Mouse (Mus musculus): Measurements from ENCODE around the gene Gnaq. TPM values are rescaled to one million over a fixed set of nuclear protein-coding genes. Genes with fewer than 3 reads are reported as not detected.

The Gnaq gene
- polyA plus RNA-seq, 1 experiment = 56.2 TPM

- Histone ChIP-seq H3K4me3 (replicated peaks; ENCODE audit: insufficient read depth, low read depth, low read length) (peak overlapping the region; percentile 98), H3K27ac (ENCODE audit: insufficient read depth, low read length) (peak overlapping the region; percentile 92), H3K27me3 (ENCODE audit: control insufficient read depth, insufficient read depth, low read length) (no peaks in the 10 kb centered on the region), H3K4me1 (ENCODE audit: control insufficient read depth, insufficient read depth, low read length) (peaks cover 13% of the 10 kb centered on the region)
- peak; percentile 78 to 83 for DNase-seq
- whole genome bisulfite sequencing = under 1% methylated on average over 132 of the region's 139 CpGs
- 0 out of 2 replicates have a peak, but pooled peaks have one; percentile 21 for TF ChIP-seq POLR2A (IDR thresholded peaks at IDR 0.05; ENCODE audit: borderline replicate concordance, insufficient read depth, low read length)
- TF ChIP-seq CTCF (IDR thresholded peaks at IDR 0.05; ENCODE audit: borderline replicate concordance, insufficient read depth, low read depth, low read length) = no peak
These were observed 462 bp downstream of the Gnaq start for GRCm38 (mm10) chr19:16132865-16133720.

DNA sequence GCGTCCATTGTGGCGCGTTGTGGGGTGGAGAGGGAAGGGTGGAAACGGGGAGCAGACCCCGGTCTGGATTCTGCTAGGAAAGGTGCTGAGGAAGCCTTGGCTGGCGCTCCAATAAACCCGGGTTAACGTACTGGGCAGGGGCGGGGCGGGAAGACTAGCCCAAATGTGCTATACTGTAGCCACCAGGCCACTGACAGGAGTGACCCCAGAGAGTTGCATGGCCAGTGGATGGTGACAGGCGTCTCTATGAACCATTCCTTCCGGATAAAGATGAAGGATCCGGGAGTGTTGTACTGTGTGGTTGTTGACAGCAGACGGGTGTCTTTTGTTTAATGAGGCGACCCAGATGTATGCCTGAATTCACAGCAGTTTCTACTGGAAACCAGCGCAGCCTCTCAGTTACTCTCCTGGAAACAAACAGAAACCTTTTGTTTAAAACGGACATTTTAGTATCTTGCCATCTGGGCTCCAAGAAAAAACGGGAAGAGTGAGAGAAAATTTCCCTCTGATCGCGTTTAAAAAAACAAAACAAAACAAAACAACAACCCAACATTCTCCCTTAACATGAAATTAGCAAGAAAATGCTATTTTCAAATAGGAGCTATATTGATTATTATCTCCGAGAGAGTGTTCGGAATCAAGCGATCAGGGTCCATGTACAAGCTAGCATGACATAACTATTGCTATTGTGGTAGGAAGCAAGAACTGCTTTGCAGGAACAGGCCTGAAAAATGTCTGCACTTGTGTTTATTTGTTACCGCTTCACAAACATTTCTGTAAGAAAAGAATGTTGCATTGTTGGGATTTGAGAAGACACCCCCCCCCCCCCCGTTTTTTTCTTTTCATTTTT is 1.3 kb downstream of the Gnaq start:
- DNase-seq = no peak
- H3K27ac ChIP-seq (ENCODE audit: insufficient read depth, low read length) = peak overlapping the region; percentile 92

GRCm38 (mm10) chr19:16138064-16138580 is 5.5 kb downstream of the Gnaq start:
- Histone ChIP-seq H3K27ac (ENCODE audit: insufficient read depth, low read length) (no peak overlapping the region), H3K27me3 (ENCODE audit: control insufficient read depth, insufficient read depth, low read length) (no peaks in the 10 kb centered on the region), H3K4me3 (replicated peaks; ENCODE audit: insufficient read depth, low read depth, low read length) (peak overlapping the region; percentile 46), H3K4me1 (ENCODE audit: control insufficient read depth, insufficient read depth, low read length) (peaks cover 29% of the 10 kb centered on the region)
- 50% methylated on average over 5 of the region's 5 CpGs for WGBS
- no peak for TF ChIP-seq CTCF (IDR thresholded peaks at IDR 0.05; ENCODE audit: borderline replicate concordance, insufficient read depth, low read depth, low read length)
- no peak for TF ChIP-seq POLR2A (IDR thresholded peaks at IDR 0.05; ENCODE audit: borderline replicate concordance, insufficient read depth, low read length)
- peak in 1 of 2 experiments; percentile 56 for DNase-seq

More for the DNA sequence above, 1.3 kb downstream of the Gnaq start:
- 5% methylated on average over 25 of the region's 25 CpGs for WGBS
- H3K4me3 ChIP-seq (replicated peaks; ENCODE audit: insufficient read depth, low read depth, low read length) = peak overlapping the region; percentile 98
- TF ChIP-seq POLR2A (IDR thresholded peaks at IDR 0.05; ENCODE audit: borderline replicate concordance, insufficient read depth, low read length) (0 out of 2 replicates have a peak, but pooled peaks have one; percentile 4), CTCF (IDR thresholded peaks at IDR 0.05; ENCODE audit: borderline replicate concordance, insufficient read depth, low read depth, low read length) (no peak)
- H3K4me1 ChIP-seq (ENCODE audit: control insufficient read depth, insufficient read depth, low read length) = peaks cover 20% of the 10 kb centered on the region
- no peaks in the 10 kb centered on the region for H3K27me3 ChIP-seq (ENCODE audit: control insufficient read depth, insufficient read depth, low read length)

- peaks cover 22% of the 10 kb centered on the region for H3K4me1 ChIP-seq (ENCODE audit: control insufficient read depth, insufficient read depth, low read length)
These were observed 8.1 kb downstream of the Gnaq start for GRCm38 (mm10) chr19:16140710-16141109.

DNA sequence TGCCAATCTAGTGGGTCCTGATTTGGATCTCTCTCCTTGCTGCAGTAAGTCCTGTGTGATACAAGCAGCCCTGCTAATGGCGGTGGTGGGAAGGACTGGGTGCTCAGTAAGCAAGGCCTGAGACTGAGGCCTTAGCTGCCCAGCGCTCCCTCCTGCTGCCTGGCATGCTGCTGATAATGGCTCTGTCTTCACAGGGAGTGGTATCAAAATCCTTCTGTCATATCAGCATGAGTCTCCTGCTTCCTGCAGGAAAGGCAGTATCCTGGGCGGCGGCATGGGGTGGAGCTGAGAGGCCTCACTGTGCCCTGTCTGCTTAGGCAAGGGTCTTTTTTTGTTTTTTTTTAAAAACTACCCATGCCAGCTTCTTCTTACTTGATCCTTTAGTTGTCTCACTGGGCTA is 9.2 kb downstream of the Gnaq start:
- no peak overlapping the region for H3K27ac ChIP-seq (ENCODE audit: insufficient read depth, low read length)
- no peaks in the 10 kb centered on the region for H3K27me3 ChIP-seq (ENCODE audit: control insufficient read depth, insufficient read depth, low read length)
- H3K4me3 ChIP-seq (replicated peaks; ENCODE audit: insufficient read depth, low read depth, low read length) = no peak overlapping the region
- WGBS = 25% methylated on average over 4 of the region's 4 CpGs
- TF ChIP-seq POLR2A (IDR thresholded peaks at IDR 0.05; ENCODE audit: borderline replicate concordance, insufficient read depth, low read length) (no peak), CTCF (IDR thresholded peaks at IDR 0.05; ENCODE audit: borderline replicate concordance, insufficient read depth, low read depth, low read length) (no peak)
- peak; percentile 31 to 34 for DNase-seq
- H3K4me1 ChIP-seq (ENCODE audit: control insufficient read depth, insufficient read depth, low read length) = peaks cover 22% of the 10 kb centered on the region

More at GRCm38 (mm10) chr19:16140710-16141109, 8.1 kb downstream of the Gnaq start:
- H3K4me3 ChIP-seq (replicated peaks; ENCODE audit: insufficient read depth, low read depth, low read length) = no peak overlapping the region
- no peaks in the 10 kb centered on the region for H3K27me3 ChIP-seq (ENCODE audit: control insufficient read depth, insufficient read depth, low read length)
- no peak overlapping the region for H3K27ac ChIP-seq (ENCODE audit: insufficient read depth, low read length)
- DNase-seq = no peak
- TF ChIP-seq POLR2A (IDR thresholded peaks at IDR 0.05; ENCODE audit: borderline replicate concordance, insufficient read depth, low read length) = no peak
- TF ChIP-seq CTCF (IDR thresholded peaks at IDR 0.05; ENCODE audit: borderline replicate concordance, insufficient read depth, low read depth, low read length) = no peak
- 78% methylated on average over 4 of the region's 4 CpGs for WGBS

GRCm38 (mm10) chr19:16142990-16143389 is 10.4 kb downstream of the Gnaq start:
- Histone ChIP-seq H3K27me3 (ENCODE audit: control insufficient read depth, insufficient read depth, low read length) (no peaks in the 10 kb centered on the region), H3K4me3 (replicated peaks; ENCODE audit: insufficient read depth, low read depth, low read length) (no peak overlapping the region), H3K4me1 (ENCODE audit: control insufficient read depth, insufficient read depth, low read length) (peaks cover 22% of the 10 kb centered on the region), H3K27ac (ENCODE audit: insufficient read depth, low read length) (no peak overlapping the region)
- DNase-seq = no peak
- TF ChIP-seq CTCF (IDR thresholded peaks at IDR 0.05; ENCODE audit: borderline replicate concordance, insufficient read depth, low read depth, low read length) (no peak), POLR2A (IDR thresholded peaks at IDR 0.05; ENCODE audit: borderline replicate concordance, insufficient read depth, low read length) (no peak)
- 91% methylated on average over 10 of the region's 10 CpGs for WGBS

DNA sequence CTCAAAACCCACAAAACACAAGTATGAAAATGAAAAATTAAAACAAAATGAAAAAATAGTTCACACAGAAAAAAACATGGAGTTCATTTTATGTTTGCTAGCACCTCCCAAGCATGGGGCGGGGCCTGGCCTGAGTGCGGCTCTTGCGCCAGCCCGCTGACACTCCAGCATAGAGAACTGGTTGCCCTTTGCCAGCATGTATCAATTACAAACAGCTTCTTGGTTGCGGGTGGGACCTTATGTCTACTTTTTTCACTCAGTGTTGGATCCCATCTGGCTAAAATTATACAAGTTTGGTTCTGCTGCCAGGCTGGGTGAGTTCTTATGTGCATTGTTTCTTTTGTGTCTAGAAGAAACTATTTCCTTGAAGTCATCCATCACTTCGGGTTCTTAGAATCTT is 14.8 kb downstream of the Gnaq start:
- WGBS = 80% methylated on average over 6 of the region's 6 CpGs
- peak in 1 of 2 experiments; percentile 6 for DNase-seq
- Histone ChIP-seq H3K27me3 (ENCODE audit: control insufficient read depth, insufficient read depth, low read length) (no peaks in the 10 kb centered on the region), H3K27ac (ENCODE audit: insufficient read depth, low read length) (no peak overlapping the region), H3K4me3 (replicated peaks; ENCODE audit: insufficient read depth, low read depth, low read length) (no peak overlapping the region), H3K4me1 (ENCODE audit: control insufficient read depth, insufficient read depth, low read length) (no peaks in the 10 kb centered on the region; the same call in 1 of the 2 replicates)
- TF ChIP-seq POLR2A (IDR thresholded peaks at IDR 0.05; ENCODE audit: borderline replicate concordance, insufficient read depth, low read length) (no peak), CTCF (IDR thresholded peaks at IDR 0.05; ENCODE audit: borderline replicate concordance, insufficient read depth, low read depth, low read length) (no peak)
